19 mouse cellular contexts compared by ENCODE assay signal in the genomic region with DNA sequence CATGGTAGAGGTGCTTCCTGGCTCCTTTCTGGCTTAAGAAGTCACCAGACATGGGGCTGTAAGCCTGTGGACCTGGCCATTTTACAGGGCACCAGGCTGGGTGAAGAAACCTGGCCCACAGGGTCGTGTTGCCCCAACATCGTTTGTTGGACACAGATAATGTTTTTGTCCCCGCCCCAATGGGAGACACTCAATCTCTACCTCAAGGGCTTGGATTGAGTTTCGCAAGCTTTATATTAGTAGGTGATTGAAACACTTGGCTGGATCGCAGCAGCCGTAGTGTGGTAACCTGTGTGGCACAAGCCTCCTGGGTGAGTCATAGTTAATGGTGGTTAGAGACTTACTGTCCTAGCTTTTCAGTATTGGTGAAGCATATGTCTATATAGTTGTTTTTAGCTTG. TPM values are rescaled to one million over a fixed set of nuclear protein-coding genes. Genes with fewer than 3 reads are reported as not detected.
DNase-seq lines count a peak whose midpoint lies in the region; ATAC-seq and TF ChIP-seq lines count a peak whose summit lies in the region.
"Had no signal": no experiment of that assay in that cellular context is flagged by ENCODE, and none has a peak within 500 bp of the region (broad histone marks: within the 10 kb centered on the region; RNA-seq: fewer than 3 reads in every experiment).

No protein-coding gene starts in this region.

- peak overlapping the region; percentile 59 for H3K27ac ChIP-seq in layer of hippocampus, adult 2 months
- H3K27ac ChIP-seq: heart, embryonic 15.5 days; liver, embryonic 12.5 days; macrophage; midbrain, embryonic 13.5 days; neural tube, embryonic 15.5 days had no signal

- POLR2A ChIA-PET in Patski (lab: Charles Lee): interaction anchor here (0.8 kb wide), 1 partner anchor 105 kb away, joined by 4 read pairs; no protein-coding TSS in a partner anchor

- ATAC-seq in Patski: peak; percentile 67
- ATAC-seq: forebrain, embryonic 14.5 days; liver, embryonic 12.5 days; midbrain, embryonic 13.5 days had no signal

- CTCF ChIA-PET in Patski (lab: Charles Lee): no interaction called here

- no peak overlapping the region for H3K4me3 ChIP-seq in layer of hippocampus, adult 2 months
- H3K4me3 ChIP-seq: heart, embryonic 15.5 days; liver, embryonic 12.5 days; midbrain, embryonic 13.5 days; neural tube, embryonic 15.5 days had no signal

- no peaks in the 10 kb centered on the region for H3K27me3 ChIP-seq in Patski
- H3K27me3 ChIP-seq: heart, embryonic 15.5 days; liver, embryonic 12.5 days; midbrain, embryonic 13.5 days; neural tube, embryonic 15.5 days had no signal

- in situ Hi-C loops in Patski (cut with MboI; ENCODE audit: low pct_unique_long_range_greater_than_20kb): no loop called here

- DNase-seq in layer of hippocampus, adult 2 months (ENCODE audit: low spot score in 2 of 2): no peak
- DNase-seq in layer of hippocampus, adult 9-11 months: no peak
- DNase-seq in 416B (ENCODE audit: low read depth): peak; percentile 90
- DNase-seq in Patski (ENCODE audit: low read depth, low spot score): no peak
- peak; percentile 59 for DNase-seq in lung, postnatal 25 days (ENCODE audit: low spot score)
- DNase-seq in embryo, embryonic 9.5 days (ENCODE audit: extremely low spot score): no peak
- DNase-seq in kidney, postnatal 14 days: no peak
- DNase-seq in ovary, postnatal 36 days (ENCODE audit: low spot score): no peak
- DNase-seq: heart, adult 11 months; kidney, adult 9 months; kidney, postnatal 4 days; retina, postnatal 1 day; thymus, adult 18-20 months had no signal

- TF ChIP-seq CTCF in layer of hippocampus, adult 2 months (conservative IDR thresholded peaks at IDR 0.05): no peak
- no peak for TF ChIP-seq CTCF in Patski (IDR thresholded peaks at IDR 0.05)

RNA-seq across cellular contexts. Expression of a gene that starts 36.9 kb away (rescaled TPM):
- 10 to 100 TPM; 88.2 to 89.4 TPM for total RNA-seq in layer of hippocampus, adult 2 months (2021)
- polyA plus RNA-seq in Patski (2021): 37.4 TPM

Comparison
In these comparisons a context has a peak if more than half of its experiments do, and no peak if none do; other contexts are left out.
1. DNase-seq: peak in 416B (single experiment) and lung, postnatal 25 days (single experiment); none in layer of hippocampus, adult 2 months (0 of 2), layer of hippocampus, adult 9-11 months (single experiment), Patski (single experiment), embryo, embryonic 9.5 days (single experiment), kidney, postnatal 14 days (single experiment) and ovary, postnatal 36 days (single experiment).